ENCODE assay signal across 18 mouse cellular contexts in genomic region chr2:106428909-106429308, GRCm38 (mm10).
DNase-seq lines count a peak whose midpoint lies in the region; ATAC-seq and TF ChIP-seq lines count a peak whose summit lies in the region.
"Had no signal": no experiment of that assay in that cellular context is flagged by ENCODE, and none has a peak within 500 bp of the region (broad histone marks: within the 10 kb centered on the region; RNA-seq: fewer than 3 reads in every experiment).

No protein-coding gene starts in this region.

- H3K27ac ChIP-seq in forebrain, embryonic 10.5 days = peak overlapping the region; percentile 7; the same call in 1 of the 2 replicates
- no peak overlapping the region for H3K27ac ChIP-seq in forebrain, postnatal 0 days (ENCODE audit: low read depth, low read length)
- no peak overlapping the region for H3K27ac ChIP-seq in liver, embryonic 12.5 days
- no peak overlapping the region for H3K27ac ChIP-seq in stomach, embryonic 16.5 days (ENCODE audit: low read length)
- H3K27ac ChIP-seq in stomach, postnatal 0 days (replicated peaks) = no peak overlapping the region
- H3K27ac ChIP-seq: hindbrain, embryonic 14.5 days; layer of hippocampus, adult 2 months; liver, embryonic 14.5 days; midbrain, embryonic 12.5 days had no signal

- no peak overlapping the region for H3K9ac ChIP-seq in forebrain, postnatal 0 days
- no peak overlapping the region for H3K9ac ChIP-seq in liver, embryonic 12.5 days
- no peak overlapping the region for H3K9ac ChIP-seq in stomach, embryonic 16.5 days (ENCODE audit: low read length)
- H3K9ac ChIP-seq in stomach, postnatal 0 days (ENCODE audit: low read length) = no peak overlapping the region
- H3K9ac ChIP-seq: hindbrain, embryonic 14.5 days; liver, embryonic 14.5 days; midbrain, embryonic 12.5 days had no signal

- H3K36me3 ChIP-seq in forebrain, embryonic 10.5 days (replicated peaks) = no peaks in the 10 kb centered on the region
- no peaks in the 10 kb centered on the region for H3K36me3 ChIP-seq in forebrain, postnatal 0 days (ENCODE audit: insufficient read depth)
- no peaks in the 10 kb centered on the region for H3K36me3 ChIP-seq in liver, embryonic 12.5 days
- no peaks in the 10 kb centered on the region for H3K36me3 ChIP-seq in stomach, embryonic 16.5 days (ENCODE audit: control insufficient read depth, insufficient read depth, low read length)
- H3K36me3 ChIP-seq in stomach, postnatal 0 days (ENCODE audit: control insufficient read depth, insufficient read depth, low read length) = no peaks in the 10 kb centered on the region
- H3K36me3 ChIP-seq: midbrain, embryonic 12.5 days had no signal

- no peak for TF ChIP-seq CTCF in forebrain, postnatal 0 days (IDR thresholded peaks at IDR 0.05; ENCODE audit: low read depth)
- TF ChIP-seq CTCF in stomach, postnatal 0 days (IDR thresholded peaks at IDR 0.05; ENCODE audit: low read depth) = no peak

- no peaks in the 10 kb centered on the region for H3K9me3 ChIP-seq in forebrain, embryonic 10.5 days
- H3K9me3 ChIP-seq in forebrain, postnatal 0 days (ENCODE audit: low read length) = no peaks in the 10 kb centered on the region
- no peaks in the 10 kb centered on the region for H3K9me3 ChIP-seq in liver, embryonic 12.5 days (replicated peaks)
- H3K9me3 ChIP-seq in stomach, embryonic 16.5 days (replicated peaks; ENCODE audit: control insufficient read depth, low read length) = no peaks in the 10 kb centered on the region
- no peaks in the 10 kb centered on the region for H3K9me3 ChIP-seq in stomach, postnatal 0 days (ENCODE audit: control insufficient read depth, low read length)
- H3K9me3 ChIP-seq: midbrain, embryonic 12.5 days had no signal

- ATAC-seq in forebrain, postnatal 0 days = no peak
- no peak for ATAC-seq in liver, embryonic 12.5 days
- ATAC-seq in stomach, embryonic 16.5 days (ENCODE audit: insufficient read depth, low FRiP score) = no peak
- no peak for ATAC-seq in stomach, postnatal 0 days (ENCODE audit: low FRiP score, low TSS enrichment)
- ATAC-seq: forebrain, embryonic 14.5 days; intestine, embryonic 16.5 days had no signal

- H3K4me3 ChIP-seq in forebrain, embryonic 10.5 days = no peak overlapping the region
- H3K4me3 ChIP-seq in forebrain, postnatal 0 days (ENCODE audit: low read depth, low read length) = no peak overlapping the region
- no peak overlapping the region for H3K4me3 ChIP-seq in liver, embryonic 12.5 days
- H3K4me3 ChIP-seq in stomach, embryonic 16.5 days (replicated peaks; ENCODE audit: low read length) = no peak overlapping the region
- no peak overlapping the region for H3K4me3 ChIP-seq in stomach, postnatal 0 days (ENCODE audit: low read depth, low read length)
- H3K4me3 ChIP-seq: layer of hippocampus, adult 2 months; midbrain, embryonic 12.5 days; myocyte had no signal

- peaks cover 19% of the 10 kb centered on the region for H3K27me3 ChIP-seq in forebrain, embryonic 10.5 days (ENCODE audit: poor library complexity, severe bottlenecking)
- no peaks in the 10 kb centered on the region for H3K27me3 ChIP-seq in forebrain, postnatal 0 days (ENCODE audit: insufficient read depth, low read length)
- H3K27me3 ChIP-seq in liver, embryonic 12.5 days (replicated peaks) = peaks cover 10% of the 10 kb centered on the region; the same call in 1 of the 2 replicates
- H3K27me3 ChIP-seq in stomach, embryonic 16.5 days (ENCODE audit: control insufficient read depth, insufficient read depth, low read length) = no peaks in the 10 kb centered on the region
- no peaks in the 10 kb centered on the region for H3K27me3 ChIP-seq in stomach, postnatal 0 days (ENCODE audit: control insufficient read depth, insufficient read depth, low read length)

- peaks cover 51% of the 10 kb centered on the region for H3K4me1 ChIP-seq in forebrain, embryonic 10.5 days
- no peaks in the 10 kb centered on the region; the same call in 1 of the 2 replicates for H3K4me1 ChIP-seq in forebrain, postnatal 0 days (ENCODE audit: insufficient read depth)
- H3K4me1 ChIP-seq in liver, embryonic 12.5 days = no peaks in the 10 kb centered on the region
- no peaks in the 10 kb centered on the region for H3K4me1 ChIP-seq in stomach, embryonic 16.5 days (ENCODE audit: control insufficient read depth, insufficient read depth, low read length)
- H3K4me1 ChIP-seq in stomach, postnatal 0 days (replicated peaks; ENCODE audit: control insufficient read depth, insufficient read depth) = no peaks in the 10 kb centered on the region

- WGBS in forebrain, embryonic 10.5 days = 70% methylated on average over 11 of the region's 11 CpGs
- WGBS in forebrain, postnatal 0 days = 60% methylated on average over 11 of the region's 11 CpGs
- 34% methylated on average over 11 of the region's 11 CpGs for WGBS in liver, embryonic 12.5 days (ENCODE audit: insufficient replicate concordance)
- 26% methylated on average over 11 of the region's 11 CpGs for WGBS in stomach, embryonic 16.5 days
- WGBS in stomach, postnatal 0 days = 29% methylated on average over 11 of the region's 11 CpGs

- no peak for DNase-seq in forebrain, embryonic 10.5 days (ENCODE audit: extremely low spot score, low spot score)
- DNase-seq in forebrain, postnatal 0 days = no peak
- peak; percentile 5 for DNase-seq in liver
- DNase-seq in stomach, postnatal 0 days (ENCODE audit: low spot score) = no peak
- no peak for DNase-seq in left cerebral cortex, adult 9 months (ENCODE audit: low spot score in 2 of 2)
- DNase-seq: cerebellum, adult 8-10 months; lung, postnatal 36 days; spleen, adult 18-20 months had no signal

- no peak for TF ChIP-seq EP300 in stomach, postnatal 0 days (optimal IDR thresholded peaks at IDR 0.05)

- H3K4me2 ChIP-seq in forebrain, postnatal 0 days (ENCODE audit: low read depth) = no peak overlapping the region
- H3K4me2 ChIP-seq in liver, embryonic 12.5 days = no peak overlapping the region
- 0 out of 2 replicates have a peak overlapping the region, but pooled peaks have one; percentile 4 for H3K4me2 ChIP-seq in stomach, embryonic 16.5 days (ENCODE audit: low read depth, low read length)
- no peak overlapping the region for H3K4me2 ChIP-seq in stomach, postnatal 0 days (replicated peaks; ENCODE audit: low read depth)
- H3K4me2 ChIP-seq: heart, embryonic 11.5 days; hindbrain, embryonic 14.5 days; midbrain, embryonic 12.5 days had no signal
